Mouse (Mus musculus) naive thymus-derived CD4-positive, alpha-beta T cell, adult 2 months (primary cell): ENCODE results near the gene Itprip.
"Not testable (repeated sequence)": the region's sequence is repeated elsewhere in the genome, so short reads cannot be mapped to it uniquely, and the experiment has no call there.

Experiments
- DNase-seq: peaks from one replicate; pipeline ENCODE4 v3.0.0-alpha.2; 2011; ENCODE audit warnings: low read depth

Itprip gene

DNA sequence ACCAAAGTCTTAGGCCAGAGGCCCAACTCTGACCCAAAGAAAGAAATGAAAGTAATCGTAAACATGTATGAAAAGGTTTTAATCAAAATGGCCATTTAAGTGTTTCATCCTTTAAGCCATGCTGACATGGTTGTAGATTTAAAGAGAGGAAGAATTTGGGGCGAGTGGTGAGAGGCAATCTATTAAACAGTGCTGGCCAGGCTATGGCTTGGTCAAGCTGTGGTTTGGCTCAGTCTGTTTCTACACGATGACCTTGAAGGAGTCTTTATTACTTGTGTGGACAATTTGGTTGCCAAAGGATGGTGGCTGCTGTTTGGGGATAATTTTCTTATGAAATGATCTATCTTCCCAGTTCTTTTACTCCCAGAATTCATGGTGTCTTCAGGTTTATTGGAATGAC is 66.0 kb downstream of the Itprip start:
- no peak for DNase-seq

DNA sequence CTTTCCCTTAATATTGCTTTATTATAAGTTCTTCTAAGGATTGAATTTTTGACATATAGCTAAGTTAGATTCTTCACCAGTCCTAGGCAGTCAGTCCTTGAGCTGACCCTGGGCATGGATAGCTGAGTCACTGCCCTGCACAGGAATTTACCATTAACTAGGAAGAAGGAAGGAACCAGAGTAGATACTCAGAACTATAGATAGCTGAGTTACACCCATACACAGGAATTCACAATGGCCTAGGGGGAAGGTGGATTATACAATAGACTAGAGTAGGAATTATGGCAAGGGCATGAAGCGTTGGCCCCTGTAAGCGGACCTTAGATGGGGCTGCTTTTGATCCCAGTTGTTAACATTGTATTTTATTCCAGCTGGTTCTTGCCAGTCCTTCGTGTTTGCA is 67.0 kb downstream of the Itprip start:
- DNase-seq, result not testable (repeated sequence)

DNA sequence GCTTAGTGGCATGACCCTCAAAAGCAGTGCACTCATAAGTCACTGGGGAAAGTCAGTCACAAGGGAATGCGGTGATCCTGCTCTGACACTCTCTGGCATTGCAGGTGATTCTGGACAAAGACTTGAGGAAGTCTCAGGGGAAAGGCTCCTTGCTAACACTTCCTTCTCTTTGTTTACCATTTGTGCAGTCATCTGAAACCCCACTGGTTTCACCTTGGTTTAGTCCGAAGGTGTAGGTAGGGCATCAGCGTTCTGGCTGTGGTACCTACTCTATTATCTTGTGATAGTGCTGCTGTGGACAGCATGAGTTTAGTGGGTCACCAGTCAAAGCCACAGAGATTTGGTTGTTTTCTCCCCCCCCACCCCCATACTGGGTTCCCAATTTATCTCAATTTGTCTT is 69.4 kb downstream of the Itprip start:
- DNase-seq, result no peak
